Mouse (Mus musculus) layer of hippocampus, adult 9-10 months (tissue): ENCODE measurements around the gene Usp5.
"Not testable (repeated sequence)": the region's sequence is repeated elsewhere in the genome, so short reads cannot be mapped to it uniquely, and the experiment has no call there.

Experiments used
- DNase-seq: peaks from one replicate; pipeline ENCODE4 v3.0.0; 2022; ENCODE audit warnings: low spot score

The Usp5 gene

DNA sequence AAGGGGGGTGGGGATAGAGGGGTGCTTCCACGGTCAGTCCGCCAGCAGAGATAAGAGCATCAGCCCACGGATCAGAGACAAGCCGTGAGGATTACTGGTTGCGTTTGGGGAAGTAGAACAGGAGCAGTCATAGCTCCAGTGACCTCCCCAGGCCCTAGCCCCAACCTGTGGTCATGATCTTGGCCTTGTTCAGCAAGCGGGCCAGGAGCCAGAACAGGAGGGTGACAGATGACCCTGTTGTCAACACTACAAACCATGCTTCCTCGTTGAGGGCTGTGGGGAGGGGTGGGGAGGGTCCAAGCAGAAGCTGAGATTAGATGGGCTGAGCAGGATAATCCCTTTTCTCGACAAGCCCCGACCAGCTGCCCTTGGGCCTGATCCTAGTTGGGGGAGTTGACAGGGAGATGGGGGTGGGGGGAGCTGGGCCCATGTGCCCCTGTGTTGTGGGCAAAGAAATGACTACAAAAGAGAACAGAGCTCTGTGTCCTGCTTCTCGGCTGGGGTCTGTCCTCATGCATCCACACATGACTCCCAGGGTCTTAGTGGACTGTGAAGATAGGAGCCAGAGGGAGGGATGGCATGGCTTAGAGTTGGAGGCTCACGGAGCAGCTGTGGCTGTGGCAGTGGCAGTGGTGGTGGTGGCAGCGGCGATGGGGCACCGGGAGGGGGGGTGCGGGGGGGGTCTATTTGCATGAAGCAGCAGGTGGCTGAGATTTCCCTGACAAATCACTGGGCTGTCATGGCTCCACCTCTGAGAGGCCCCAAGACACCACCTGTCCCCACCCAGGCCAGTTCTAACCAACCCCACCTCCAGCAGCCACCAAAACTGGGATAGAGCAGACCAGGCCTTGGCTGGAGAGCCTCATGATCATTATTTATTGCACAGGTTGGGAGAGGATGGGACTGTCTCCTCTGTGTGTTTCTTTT is 11.2 kb upstream of the Usp5 start, which contains the start of gene Gnb3:
Gene Gnb3, minus strand, starts transcription at position 35 of the 927 bp plus-strand sequence.
- DNase-seq: no peak

DNA sequence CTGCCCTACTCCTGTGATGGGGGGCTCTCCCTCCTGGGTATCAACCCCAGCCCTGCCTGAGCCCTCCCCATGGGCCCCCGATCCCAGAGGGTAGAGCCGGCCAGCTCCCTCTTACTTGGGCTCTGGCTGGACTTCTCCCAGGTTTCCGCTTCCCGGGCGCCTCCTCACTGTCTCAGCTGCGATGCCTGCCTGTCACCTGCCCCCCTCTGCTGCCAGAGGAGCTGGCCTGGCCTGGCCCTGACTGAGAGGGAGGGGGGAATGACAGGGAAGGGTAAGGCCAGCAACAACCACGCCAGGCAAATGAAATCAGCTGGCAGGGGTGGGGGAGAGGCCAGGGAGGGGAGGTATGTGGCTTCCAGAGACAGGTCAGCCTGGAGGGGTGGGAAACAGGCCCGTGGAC is 10.5 kb upstream of the Usp5 start:
- DNase-seq: no peak

DNA sequence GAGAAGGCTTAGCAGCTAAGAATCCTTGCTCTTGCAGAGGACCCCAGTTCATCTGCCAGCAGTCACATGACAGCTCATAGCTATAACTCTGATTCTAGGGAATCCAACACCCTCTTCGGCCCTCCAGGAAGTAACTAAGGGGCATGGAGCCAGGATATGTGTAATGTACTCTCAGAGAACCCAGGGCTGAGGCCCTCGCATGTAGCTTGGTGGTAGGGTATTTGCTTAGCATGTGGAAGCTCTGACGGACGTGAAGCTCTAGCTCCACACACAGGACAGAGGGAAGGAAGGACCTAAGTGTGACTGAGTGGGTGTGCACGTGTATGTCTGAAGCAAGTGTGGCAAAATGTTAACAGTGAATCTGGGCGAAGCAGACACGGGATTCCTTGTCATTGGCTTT is 7.1 kb upstream of the Usp5 start:
- no peak for DNase-seq

DNA sequence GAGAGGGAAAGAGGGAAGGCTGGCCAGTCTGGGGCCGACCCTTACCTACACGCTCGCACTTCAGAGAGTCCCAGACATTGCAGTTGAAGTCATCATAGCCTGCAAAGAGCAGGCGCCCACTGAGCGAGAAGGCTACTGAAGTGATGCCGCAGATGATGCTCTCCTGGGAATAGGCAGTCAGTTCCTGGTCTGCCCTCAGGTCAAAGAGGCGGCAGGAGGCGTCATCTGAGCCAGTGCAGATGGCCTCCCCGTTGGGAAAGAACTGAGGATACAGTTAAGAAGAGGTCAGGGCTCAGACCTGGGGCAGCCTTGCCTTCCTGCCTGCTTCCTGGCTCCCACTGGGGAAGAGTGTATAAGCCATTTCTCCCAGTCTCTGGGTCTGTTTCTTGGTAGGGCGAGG is 6.2 kb upstream of the Usp5 start:
- no peak for DNase-seq

DNA sequence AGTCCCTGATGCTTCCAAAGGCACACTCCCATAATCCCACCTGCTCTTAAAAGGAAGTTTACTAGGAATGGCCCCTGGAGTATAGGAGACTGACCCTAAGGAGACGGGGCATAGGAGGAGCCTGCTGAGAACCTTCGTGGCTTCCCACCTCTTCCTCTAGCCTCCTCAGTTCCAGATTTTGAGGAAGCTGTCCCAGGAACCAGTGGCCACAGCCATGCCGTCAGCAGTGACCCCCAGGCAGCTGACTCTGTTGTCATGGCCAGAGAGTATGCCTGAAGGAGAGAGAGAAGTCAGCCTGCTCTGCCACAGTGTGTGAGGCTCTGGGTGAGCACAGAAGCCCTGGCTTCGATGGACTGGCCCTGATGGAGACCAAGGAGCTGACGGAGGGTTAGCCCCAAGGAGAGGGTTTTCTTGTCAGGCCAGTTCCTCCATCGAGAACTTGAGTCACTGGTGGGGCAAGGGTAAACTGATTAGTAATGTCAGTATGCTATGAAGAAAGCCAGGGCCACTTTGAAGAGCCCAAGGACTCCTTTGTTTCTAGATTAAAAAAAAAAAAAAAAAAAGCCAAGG is 5.3 kb upstream of the Usp5 start:
- DNase-seq: no peak

DNA sequence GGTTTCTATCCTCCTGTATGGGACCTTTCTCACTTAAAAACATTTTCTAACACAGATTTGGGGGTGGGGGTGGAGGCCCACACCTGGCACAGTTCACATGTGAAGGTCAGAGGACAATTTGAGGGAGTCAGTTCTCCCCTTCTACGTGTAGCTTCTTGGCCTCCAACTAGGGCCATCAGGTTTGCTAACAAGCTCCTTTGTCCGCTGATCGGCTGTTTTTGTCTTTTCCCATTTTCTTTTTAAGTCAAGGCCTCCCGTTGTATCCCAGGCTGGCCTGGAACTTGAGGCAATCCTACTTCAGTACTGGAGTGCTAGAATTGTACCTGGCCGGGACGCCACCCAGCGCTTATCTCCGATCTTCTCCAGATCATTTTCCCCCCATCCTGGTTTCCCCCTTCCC is 2.4 kb upstream of the Usp5 start:
- DNase-seq: no peak

DNA sequence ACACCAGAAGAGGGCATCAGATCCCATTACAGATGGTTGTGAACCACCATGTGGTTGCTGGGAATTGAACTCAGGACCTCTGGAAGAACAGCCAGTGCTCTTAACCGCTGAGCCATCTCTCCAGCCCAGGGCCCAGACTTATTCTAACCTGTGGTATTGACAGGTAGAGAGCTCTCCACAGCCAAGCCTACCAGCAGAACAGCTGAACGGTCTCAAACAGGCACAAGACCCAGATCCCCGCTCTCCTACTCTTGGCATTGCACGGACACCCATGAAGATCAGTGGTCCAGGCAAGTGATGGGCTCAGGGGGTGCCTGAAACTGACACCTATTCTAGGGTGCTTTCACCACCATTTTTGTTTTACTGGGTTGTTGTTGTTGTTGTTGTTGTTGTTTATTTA is 1.9 kb upstream of the Usp5 start:
- DNase-seq: not testable (repeated sequence)

DNA sequence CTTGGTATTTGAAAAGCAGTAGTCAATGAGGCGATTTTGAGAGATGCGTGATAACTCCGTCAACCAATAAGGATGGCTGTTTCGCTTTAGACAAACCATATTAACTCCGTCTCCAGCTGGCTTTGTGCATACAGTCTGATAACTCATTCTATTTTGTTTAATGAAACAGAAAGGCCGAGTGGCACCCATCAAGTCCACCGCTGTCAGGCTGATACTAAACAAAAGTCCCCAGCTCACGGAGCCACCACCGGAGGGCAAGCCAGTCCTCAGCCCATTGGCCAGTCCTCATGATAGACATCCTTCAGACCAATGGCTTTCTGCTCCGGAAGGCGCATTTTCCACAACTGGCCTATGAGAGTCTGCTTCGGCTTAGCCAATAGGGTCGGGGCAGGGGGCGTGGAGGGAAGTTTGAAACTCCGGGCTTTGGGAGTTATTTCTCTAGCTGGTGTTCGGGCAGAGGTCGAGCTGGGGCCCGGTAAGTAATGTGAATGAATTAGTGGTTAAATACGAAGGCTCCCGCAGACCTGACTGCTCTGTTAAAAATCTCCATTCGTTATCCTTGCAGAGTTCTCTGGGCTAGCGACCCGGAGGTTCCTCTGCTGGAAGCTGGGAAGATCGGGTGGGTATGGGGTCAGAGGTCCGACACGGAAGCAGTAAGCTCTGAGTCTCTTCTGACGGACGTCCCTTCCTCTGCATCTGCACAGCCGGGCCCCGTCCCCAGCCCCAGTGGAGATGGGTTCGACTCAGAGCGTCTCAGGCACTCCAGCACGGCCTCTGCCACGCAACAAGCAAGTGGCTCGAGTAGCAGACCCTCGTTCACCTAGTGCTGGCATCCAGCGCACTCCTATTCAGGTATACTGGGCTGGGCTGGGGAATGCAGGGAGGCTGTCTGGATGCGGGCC is 766 bp upstream of the Usp5 start:
- peak; percentile 91 for DNase-seq

DNA sequence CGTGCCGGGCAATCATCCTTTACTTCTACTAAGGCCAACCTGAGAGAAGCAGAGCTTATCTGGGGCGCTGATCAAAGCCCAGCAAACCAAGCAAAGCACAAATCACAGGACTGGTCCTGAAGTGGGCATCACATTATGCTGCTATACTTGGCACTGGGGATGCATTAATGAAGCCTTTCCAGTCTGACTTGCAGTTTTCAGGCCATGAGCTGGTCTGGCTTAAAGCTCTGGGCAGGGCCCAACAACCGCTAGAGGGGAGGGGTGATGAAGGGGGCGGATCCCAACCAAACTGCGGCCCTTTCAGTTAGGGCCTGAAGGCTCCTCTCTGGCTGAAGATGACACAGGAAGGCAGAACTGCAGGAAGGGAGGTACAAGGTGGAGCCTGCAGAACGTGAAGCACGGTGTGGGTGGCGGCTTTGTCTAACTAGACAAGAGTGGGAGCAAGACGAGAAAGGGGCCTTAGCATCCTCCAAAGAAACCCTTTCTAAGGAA is 1.1 kb downstream of the Usp5 start:
- no peak for DNase-seq

DNA sequence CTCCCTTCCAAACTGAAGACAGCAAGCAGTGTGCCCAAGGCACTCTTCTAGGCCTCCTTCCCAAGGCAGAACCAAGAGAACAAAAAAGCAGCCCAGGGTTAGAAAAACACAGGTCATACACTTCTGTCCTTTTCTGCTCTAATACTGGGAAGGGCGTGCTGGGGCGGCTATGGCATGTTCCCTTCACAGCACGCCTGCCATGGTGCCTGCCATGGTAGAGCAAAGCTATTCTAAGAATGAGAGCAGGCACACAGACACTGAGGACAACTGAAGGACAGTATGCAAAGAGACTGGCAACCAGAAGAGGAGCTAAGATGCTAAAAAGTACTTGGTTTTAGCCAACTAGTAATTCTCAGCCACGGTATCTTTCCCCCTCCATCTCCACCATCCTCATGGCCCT is 7.2 kb downstream of the Usp5 start:
- DNase-seq: no peak

DNA sequence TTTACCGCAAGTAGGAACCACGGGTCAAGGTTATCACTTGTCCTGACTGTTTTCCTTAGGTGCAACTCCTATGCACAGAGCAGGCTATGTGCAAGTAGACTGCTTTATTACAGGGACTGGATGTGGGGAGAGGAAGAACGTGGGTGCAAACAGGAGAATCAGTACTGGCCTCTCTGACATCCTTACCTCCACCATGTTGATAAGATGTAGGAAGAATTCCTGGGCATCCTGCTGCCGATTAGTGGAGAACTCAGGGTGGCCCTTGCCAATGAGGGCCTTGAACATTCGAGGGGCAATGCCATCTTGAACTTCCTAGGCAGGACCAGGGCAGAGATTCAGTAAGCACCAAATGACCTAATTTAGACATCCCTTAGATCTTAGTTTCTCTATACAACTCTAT is 8.4 kb downstream of the Usp5 start:
- DNase-seq: no peak

DNA sequence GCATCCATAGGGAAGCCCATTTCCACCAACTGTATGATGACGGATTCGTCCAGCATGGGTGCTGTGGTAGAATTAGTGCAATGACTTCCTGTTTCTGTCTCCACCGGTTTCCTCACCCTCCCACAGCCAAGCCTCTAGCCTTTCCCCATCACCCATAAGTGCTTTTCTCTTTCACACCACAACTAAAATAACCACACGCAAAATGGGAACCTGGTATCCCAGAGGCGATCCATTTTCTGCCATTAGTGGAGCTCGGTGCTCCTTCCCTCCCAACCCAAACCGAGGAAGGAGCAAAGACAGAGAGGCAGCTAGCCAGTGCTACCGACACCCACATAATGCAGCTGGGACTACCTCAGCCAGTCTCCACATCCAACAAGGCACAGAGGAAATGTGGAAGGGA is 11.3 kb downstream of the Usp5 start:
- DNase-seq: no peak

DNA sequence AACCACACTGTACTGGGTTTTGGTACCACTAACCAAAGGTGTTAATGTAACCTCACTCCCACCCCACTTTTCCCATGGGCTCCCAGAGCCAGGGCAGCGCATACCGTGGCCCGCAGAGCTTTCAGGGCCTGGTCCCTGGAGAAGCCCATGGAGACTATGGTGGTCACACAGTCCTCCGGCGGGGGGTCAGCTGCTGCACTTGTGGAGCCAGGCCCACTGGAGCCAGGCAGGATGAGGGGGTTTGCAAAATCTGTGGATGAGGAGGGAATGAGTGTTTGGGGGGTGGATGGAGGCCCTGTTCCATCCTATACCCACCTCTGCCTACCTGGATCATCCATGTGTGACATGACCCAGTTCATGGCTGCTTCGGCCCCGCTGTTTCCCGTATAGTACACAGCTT is 11.7 kb downstream of the Usp5 start:
- no peak for DNase-seq

DNA sequence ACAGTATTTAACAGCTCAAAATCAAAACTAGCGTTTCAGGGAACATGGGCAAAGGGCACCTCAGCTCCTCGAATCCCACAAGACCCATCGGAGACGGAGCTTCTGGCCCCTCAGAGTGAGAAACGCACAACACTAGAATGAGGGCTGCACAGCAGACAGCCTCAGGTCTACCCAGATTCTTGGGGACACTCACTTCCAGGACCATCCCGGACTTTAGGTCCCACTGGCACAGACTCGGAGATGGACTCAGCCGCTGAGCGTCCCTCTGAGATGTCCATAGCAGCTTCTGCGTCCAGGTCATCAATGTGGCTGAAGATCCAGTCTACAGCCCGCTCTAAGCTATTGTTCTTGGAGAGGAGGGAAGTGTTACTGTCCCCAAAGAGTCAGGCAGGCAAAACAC is 12.2 kb downstream of the Usp5 start:
- DNase-seq: no peak

DNA sequence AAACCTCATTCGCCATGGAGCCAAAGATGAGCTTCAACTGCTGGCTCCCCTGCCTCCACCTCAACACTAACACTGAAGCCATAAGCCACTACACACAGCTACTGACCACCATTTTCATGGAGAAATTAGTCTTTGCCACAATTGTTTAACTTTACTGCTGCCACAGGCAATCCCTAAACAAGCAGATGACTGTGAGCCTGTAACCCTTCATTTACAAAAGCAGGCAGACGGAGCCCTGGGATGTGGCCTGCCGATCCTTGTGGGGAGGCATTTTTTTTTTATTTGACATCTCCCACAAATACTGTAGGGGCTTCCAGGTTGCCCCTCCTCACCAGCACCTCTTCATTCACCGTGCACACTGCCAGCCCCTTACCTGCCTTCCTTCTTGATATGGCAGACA is 12.7 kb downstream of the Usp5 start:
- DNase-seq: no peak

DNA sequence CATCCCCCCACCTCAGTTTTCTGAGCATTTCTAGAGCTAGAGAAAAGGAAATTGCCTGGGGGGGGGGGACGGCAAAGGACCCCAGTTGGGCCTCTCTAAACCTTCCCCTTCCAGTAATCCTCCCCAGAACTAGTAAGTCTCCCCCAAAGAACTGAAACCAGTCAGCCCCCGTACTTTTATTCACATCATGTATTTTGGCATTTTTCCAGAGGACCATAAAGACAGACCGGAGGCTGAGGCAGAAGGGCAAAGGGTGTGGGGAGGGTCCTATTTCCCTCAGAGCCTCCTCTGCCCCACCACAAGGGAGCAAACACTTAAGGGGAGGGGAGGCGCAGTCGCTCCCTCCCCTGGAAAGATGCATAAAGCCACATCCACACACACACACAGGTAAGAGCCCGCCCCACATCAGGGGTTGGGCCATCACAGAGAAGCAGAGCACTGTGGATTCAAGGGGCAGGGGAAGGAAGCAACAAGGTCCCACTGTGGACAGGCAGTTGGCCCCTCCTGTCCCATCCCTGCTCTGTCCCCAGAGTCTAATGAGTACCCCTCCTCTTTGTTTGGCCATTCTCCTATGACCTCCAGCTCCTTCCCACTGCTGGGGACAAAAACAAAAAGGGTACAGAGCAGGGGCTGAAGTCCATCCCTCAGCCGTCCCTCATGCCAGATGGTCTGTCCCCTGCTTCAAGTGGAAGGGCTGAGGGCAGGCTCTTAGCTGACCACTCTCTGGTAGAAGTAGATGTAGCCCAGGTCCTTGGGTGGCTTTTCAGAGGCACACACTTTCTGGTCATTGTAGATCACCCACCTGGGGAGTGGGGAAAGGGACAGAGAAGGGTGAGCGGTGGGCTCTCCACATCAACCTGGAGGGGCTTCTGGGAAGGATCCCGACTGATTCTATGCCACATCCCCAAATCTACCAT is 14.2 kb downstream of the Usp5 start:
- no peak for DNase-seq

DNA sequence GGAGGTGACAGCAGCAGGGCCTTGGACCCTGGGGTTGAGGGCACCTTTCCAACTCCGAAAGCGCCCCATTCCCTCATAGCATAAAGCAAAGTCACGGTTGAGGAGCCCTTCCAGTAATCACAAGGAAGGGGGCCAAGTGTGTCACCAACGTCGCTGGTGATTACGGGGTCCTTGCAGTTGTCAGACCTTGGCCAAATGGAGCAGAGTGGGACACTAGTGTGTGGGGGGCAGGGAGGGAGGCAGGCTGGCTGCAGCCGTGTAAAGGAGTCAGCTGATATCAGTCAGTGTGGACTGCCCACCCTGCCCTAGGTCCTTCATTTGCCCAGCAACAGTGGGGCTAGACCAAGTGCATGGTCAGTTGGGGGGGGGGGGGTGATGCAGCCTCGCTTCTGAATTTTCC is 14.8 kb downstream of the Usp5 start:
- no peak for DNase-seq

DNA sequence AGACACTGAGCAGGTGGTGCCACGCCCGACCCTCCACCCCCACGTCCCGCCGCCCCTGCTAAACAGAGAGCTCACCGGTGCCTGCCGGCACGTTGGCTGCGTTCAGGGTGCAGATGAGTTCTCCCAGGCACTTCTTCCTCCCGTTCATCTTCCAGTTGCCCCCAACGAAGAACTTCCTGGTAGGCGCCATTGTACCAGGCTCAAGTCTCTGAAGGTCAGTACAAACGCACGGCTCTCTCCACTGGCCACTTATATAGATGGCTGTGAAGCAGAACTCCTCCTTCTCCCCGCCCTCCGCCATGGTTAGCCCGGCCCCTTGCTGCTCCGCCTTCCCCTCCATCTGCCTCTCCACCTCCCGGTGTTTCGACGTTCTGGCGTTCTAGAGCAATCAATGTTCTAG is 15.4 kb downstream of the Usp5 start, which contains the start of gene Tpi1:
Gene Tpi1, minus strand, starts transcription at position 364 of the 400 bp plus-strand sequence.
- peak; percentile 80 for DNase-seq

DNA sequence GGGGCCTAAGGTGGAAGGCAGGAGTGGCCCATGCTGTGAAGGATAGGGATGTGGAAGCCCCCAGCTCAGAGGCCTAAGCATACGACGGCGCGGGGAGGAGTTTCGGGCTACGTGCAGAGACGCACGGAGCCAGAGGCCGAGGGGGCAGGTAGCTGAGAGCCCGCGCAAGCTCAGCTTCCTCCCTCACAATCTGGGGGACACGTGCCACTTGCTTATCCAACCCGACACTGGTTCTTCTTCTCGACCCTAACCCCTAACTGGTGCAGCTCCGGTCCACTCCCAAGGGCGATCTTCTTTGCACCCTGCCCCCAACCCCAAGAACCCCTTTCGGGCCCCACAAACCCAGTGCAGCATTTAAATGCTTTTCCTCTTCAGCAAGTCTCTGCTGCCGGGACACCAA is 15.8 kb downstream of the Usp5 start:
- DNase-seq: no peak

DNA sequence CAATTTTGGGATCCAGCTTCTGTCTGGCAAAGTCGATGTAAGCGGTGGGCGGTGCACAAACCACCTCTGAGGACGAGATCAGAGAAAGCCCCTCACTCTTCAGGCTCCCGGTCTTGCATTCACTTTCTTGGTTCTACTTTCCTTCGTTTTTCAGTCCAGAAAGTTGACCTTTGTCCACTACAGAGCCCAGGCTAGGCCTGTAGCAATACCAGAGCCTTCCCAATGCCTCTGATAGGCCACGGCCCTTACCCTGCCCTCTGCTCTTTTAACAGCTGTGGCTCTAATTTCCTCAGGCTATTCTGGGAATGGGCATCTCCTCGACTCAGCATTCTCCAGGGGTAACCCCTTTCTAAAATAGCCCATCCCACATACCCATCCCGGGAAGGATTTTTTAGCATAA is 16.4 kb downstream of the Usp5 start:
- no peak for DNase-seq
